Mouse (Mus musculus) heart, embryonic 15.5 days (tissue): Measurements from ENCODE around the gene Casp7. TPM values are rescaled to one million over a fixed set of nuclear protein-coding genes. Genes with fewer than 3 reads are reported as not detected.

Experiments used
- ATAC-seq: fragments of 200-750 bp; cut with Nextera tagmentation; replicated peaks from 2 replicates; pipeline ENCODE4 v1.8.0; 2017; ENCODE audit warnings: low read depth, moderate TSS enrichment; ENCODE audit not compliant: insufficient number of reproducible peaks, insufficient read depth, low FRiP score
- H3K27ac ChIP-seq: fragments of 300-500 bp; sonication (generic); 2 replicates; pipeline ENCODE4 v1.5.1; 2015; ENCODE audit warnings: mild to moderate bottlenecking, inconsistent platforms
- H3K27me3 ChIP-seq: fragments of 300-500 bp; sonication (generic); 2 replicates; pipeline ENCODE4 v1.6.1; 2015; ENCODE audit warnings: inconsistent platforms
- H3K36me3 ChIP-seq: fragments of 300-500 bp; sonication (generic); 2 replicates; pipeline ENCODE4 v1.6.1; 2015; ENCODE audit warnings: mild to moderate bottlenecking, inconsistent platforms
- H3K4me1 ChIP-seq: fragments of 300-500 bp; sonication (generic); replicated peaks from 2 replicates; pipeline ENCODE4 v1.6.1; 2015; ENCODE audit warnings: inconsistent platforms
- H3K4me2 ChIP-seq: fragments of 300-500 bp; sonication (generic); 2 replicates; pipeline ENCODE4 v1.6.1; 2015; ENCODE audit warnings: inconsistent platforms, mild to moderate bottlenecking, moderate library complexity
- H3K4me3 ChIP-seq: fragments of 300-500 bp; sonication (generic); 2 replicates; pipeline ENCODE4 v1.5.1; 2015; ENCODE audit warnings: mild to moderate bottlenecking, inconsistent platforms
- H3K9ac ChIP-seq: fragments of 300-500 bp; sonication (generic); 2 replicates; pipeline ENCODE4 v1.6.1; 2015; ENCODE audit warnings: mild to moderate bottlenecking, inconsistent platforms
- H3K9me3 ChIP-seq: fragments of 300-500 bp; sonication (generic); replicated peaks from 2 replicates; pipeline ENCODE4 v1.6.1; 2016; ENCODE audit warnings: inconsistent platforms
- WGBS: fragments of 180-500 bp; shearing (Covaris S2); methylation state at CpG from one replicate; pipeline ENCODE4 v1.1.7; 2015; ENCODE audit warnings: mixed read lengths; 5-methylcytosine and 5-hydroxymethylcytosine counted together
- polyA plus RNA-seq: library from polyadenylated mRNA; unstranded; fragments of >200 nt; fragmentation: Nextera tagmentation; extraction: Ambion mirVana; gene quantifications from 2 replicates; pipeline ENCODE4 v1.2.1, GENCODE M21; 2015

Gene Casp7
- polyA plus RNA-seq, 1 experiment from 2014 or later, result 25.6 TPM

DNA sequence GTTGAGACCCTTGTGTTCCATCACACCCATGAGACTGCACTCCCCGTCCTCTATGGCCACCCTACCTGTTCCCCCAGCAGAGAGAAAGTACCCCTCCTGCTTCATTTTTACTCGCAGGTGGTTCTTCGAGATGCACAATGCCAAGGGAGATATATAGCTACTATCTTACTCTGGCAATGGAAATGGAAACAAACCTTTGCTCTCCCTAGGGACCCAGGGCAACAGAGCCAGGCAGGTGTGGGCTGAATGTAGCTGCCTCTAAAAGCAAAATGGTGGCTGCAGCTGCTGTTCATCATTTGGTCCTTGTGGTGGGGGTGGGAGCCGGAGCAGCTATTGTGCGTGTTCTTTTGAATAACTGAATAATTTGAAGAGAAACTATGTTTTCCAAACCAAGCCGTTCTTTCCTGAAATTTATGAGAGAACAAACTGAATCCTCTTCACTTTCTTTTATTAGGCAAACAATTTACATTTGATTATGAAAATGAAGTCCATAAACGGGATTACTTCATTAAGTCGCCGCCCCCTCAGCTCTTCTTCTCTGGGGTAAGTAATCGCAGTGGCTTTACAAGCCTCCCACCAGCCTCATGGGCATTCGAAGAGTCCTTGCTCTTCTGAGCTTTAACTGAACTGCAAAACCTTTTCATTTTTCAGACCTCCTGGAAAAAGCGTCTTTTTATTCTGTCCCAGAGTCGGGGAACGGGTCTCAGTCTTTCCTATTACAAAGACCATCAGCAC lies 73.5 kb downstream of the Casp7 start:
- H3K9ac ChIP-seq, result no peak overlapping the region
- H3K27me3 ChIP-seq, result peaks cover 4% of the 10 kb centered on the region; the same call in 1 of the 2 replicates
- no peaks in the 10 kb centered on the region for H3K36me3 ChIP-seq
- H3K4me3 ChIP-seq, result no peak overlapping the region
- H3K9me3 ChIP-seq, result no peaks in the 10 kb centered on the region
- 78% methylated on average over 14 of the region's 14 CpGs for WGBS
- no peak for ATAC-seq
- H3K27ac ChIP-seq, result no peak overlapping the region
- H3K4me2 ChIP-seq, result no peak overlapping the region
- peaks cover 5% of the 10 kb centered on the region for H3K4me1 ChIP-seq

GRCm38 (mm10) chr19:56471934-56472333 lies 75.0 kb downstream of the Casp7 start:
- H3K36me3 ChIP-seq, result no peaks in the 10 kb centered on the region
- no peaks in the 10 kb centered on the region for H3K9me3 ChIP-seq
- no peak overlapping the region for H3K4me2 ChIP-seq
- no peak for ATAC-seq
- 84% methylated on average over 10 of the region's 10 CpGs for WGBS
- H3K27me3 ChIP-seq, result peaks cover 4% of the 10 kb centered on the region; the same call in 1 of the 2 replicates
- no peak overlapping the region for H3K9ac ChIP-seq
- H3K4me3 ChIP-seq, result no peak overlapping the region
- no peak overlapping the region for H3K27ac ChIP-seq
- H3K4me1 ChIP-seq, result peaks cover 5% of the 10 kb centered on the region

- Histone ChIP-seq H3K27ac (no peak overlapping the region), H3K36me3 (no peaks in the 10 kb centered on the region), H3K4me2 (peak overlapping the region; percentile 53), H3K27me3 (peaks cover 4% of the 10 kb centered on the region; the same call in 1 of the 2 replicates), H3K9me3 (no peaks in the 10 kb centered on the region), H3K4me1 (peaks cover 5% of the 10 kb centered on the region), H3K4me3 (peak overlapping the region; percentile 26), H3K9ac (no peak overlapping the region)
- peak; percentile 70 for ATAC-seq
- 38% methylated on average over 19 of the region's 19 CpGs for WGBS
Observed at GRCm38 (mm10) chr19:56474869-56475550, 78.1 kb downstream of the Casp7 start.

DNA sequence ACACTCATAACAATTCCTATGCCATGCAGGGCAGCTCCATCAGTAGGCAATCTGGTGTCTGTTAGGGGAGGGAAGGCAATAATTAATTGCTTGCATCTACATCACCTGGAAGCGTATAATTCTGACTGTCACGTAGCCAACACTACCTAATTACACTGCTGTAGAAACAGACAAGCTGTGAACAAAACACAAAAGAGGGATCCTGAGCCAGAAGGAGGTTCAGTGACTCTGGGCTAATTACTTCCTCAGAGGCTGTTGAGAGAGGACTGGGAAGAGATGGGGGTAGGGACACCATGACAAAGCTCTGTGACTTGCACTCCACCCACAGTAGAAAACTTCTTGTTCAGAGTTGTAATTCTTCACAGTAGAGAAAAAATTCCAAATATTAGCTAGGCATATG lies 79.6 kb downstream of the Casp7 start:
- Histone ChIP-seq H3K9me3 (no peaks in the 10 kb centered on the region), H3K4me2 (no peak overlapping the region), H3K9ac (no peak overlapping the region), H3K4me1 (peaks cover 5% of the 10 kb centered on the region), H3K4me3 (no peak overlapping the region), H3K36me3 (no peaks in the 10 kb centered on the region), H3K27ac (no peak overlapping the region), H3K27me3 (peaks cover 4% of the 10 kb centered on the region; the same call in 1 of the 2 replicates)
- WGBS, result 73% methylated on average over 2 of the region's 2 CpGs
- ATAC-seq, result no peak

- no peak for ATAC-seq
- no peak overlapping the region for H3K4me2 ChIP-seq
- no peak overlapping the region for H3K27ac ChIP-seq
- H3K9me3 ChIP-seq, result no peaks in the 10 kb centered on the region
- no peaks in the 10 kb centered on the region for H3K36me3 ChIP-seq
- peaks cover 5% of the 10 kb centered on the region for H3K4me1 ChIP-seq
- no peak overlapping the region for H3K9ac ChIP-seq
- no peak overlapping the region for H3K4me3 ChIP-seq
- 74% methylated on average over 5 of the region's 5 CpGs for WGBS
- peaks cover 4% of the 10 kb centered on the region; the same call in 1 of the 2 replicates for H3K27me3 ChIP-seq
Observed at GRCm38 (mm10) chr19:56477253-56477652, 80.3 kb downstream of the Casp7 start.

DNA sequence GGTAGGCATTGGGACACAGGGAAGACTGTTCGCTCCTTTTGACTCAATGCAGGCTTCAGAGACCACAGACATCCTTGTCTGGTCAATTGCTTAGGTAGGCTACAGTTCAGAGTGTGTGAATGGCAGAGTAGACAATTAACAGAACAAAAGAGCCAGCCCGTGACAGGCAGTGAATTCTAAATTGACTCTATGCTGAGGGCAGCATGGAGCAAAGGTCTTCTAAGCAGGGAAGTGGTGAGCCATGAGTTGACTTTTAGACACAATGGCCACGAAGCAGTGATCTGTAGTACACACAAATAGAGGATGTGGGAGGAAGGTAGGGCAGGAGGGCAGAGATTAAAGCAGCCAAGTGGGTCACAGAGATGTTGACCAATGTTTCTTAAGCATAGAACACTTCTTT lies 80.9 kb downstream of the Casp7 start:
- Histone ChIP-seq H3K4me2 (no peak overlapping the region), H3K27ac (no peak overlapping the region), H3K9me3 (no peaks in the 10 kb centered on the region), H3K4me3 (no peak overlapping the region), H3K4me1 (peaks cover 5% of the 10 kb centered on the region), H3K36me3 (no peaks in the 10 kb centered on the region), H3K9ac (no peak overlapping the region), H3K27me3 (peaks cover 4% of the 10 kb centered on the region; the same call in 1 of the 2 replicates)
- WGBS, result 66% methylated on average over 3 of the region's 3 CpGs
- no peak for ATAC-seq

DNA sequence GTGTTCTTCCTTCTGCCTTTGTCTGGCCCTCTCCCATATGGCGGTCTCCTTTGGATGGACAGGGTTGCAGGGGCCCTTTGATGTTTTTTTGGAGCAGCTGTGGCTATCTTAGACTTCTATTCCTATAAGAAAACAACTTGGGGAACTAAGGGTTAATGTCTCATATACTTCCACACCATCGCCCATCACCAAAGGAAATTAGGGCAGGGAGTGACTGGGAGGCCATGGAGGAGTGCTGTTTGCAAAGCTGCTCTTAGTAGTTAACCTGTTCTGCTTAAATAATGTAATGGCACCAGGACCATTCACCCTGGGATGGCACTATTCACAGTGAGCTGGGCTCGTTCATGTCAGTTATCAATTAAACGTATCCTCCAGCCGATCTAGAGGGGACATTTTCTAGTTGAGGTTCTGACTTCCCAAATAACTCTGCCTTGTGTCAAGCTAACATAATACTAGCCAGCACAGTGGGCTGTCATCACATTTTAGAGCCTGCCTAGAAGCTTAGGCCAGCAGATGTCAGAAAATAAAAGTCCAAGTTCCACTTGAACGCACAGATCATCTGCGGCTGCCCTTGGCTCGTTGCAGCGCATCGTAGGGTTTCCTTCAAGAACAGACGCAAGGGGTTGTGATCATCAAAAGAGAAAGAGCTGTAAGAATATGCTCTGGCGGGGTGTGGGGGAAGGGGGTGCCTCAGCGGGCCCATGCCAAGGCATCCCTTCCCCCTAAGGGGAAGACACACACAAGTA lies 87.9 kb downstream of the Casp7 start:
- no peak for ATAC-seq
- 54% methylated on average over 13 of the region's 13 CpGs for WGBS
- H3K27me3 ChIP-seq, result no peaks in the 10 kb centered on the region

DNA sequence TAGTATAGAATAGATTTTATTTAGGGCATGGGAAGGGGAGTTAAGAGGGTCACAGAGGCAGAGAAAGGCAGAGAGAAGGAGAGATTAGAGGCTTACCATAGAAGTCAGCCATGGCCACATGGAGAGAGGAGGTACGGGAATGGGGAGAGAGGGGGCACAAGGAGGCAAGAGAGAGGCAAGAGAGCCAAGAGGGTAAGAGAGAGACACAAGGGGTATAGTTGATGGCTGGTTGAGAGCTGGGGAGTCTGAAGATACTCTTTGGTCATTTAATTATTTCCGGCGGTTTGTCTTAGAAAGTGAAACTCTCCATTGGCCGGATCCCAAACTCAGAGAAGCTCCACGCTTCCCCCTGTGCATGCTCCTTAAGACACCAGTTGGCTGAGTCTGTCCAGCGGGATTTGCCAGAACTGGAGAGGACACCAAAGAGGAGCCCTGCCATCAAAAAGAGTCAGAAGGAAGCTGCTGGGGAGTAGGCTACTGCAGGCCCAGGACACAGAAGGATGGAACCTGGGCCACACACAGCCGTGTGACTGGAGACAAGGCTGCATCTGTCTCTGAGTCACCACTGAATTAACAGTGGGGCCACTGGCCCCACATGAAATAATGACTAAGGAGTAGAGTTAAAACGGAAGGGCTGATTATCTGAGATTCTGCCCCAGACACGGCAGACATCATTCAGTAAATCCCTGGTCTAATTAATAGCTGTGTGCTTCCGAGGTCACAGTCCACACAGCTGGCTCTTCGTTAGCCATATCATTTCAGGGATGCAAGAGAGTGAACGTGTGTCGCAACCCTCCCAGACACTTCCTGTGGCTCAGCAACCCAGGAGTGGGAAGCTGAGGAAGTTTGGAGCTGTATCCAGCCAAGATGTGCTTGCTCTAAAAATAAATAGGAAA lies 88.7 kb downstream of the Casp7 start:
- H3K4me1 ChIP-seq, result peaks cover 23% of the 10 kb centered on the region
- no peak overlapping the region for H3K9ac ChIP-seq
- no peak overlapping the region for H3K4me3 ChIP-seq
- WGBS, result 60% methylated on average over 13 of the region's 13 CpGs
- H3K27me3 ChIP-seq, result no peaks in the 10 kb centered on the region
- no peak for ATAC-seq
- no peaks in the 10 kb centered on the region for H3K36me3 ChIP-seq
- no peaks in the 10 kb centered on the region for H3K9me3 ChIP-seq
- H3K4me2 ChIP-seq, result no peak overlapping the region
- peak overlapping the region; percentile 64 for H3K27ac ChIP-seq

More for the DNA sequence above, 87.9 kb downstream of the Casp7 start:
- no peak overlapping the region for H3K9ac ChIP-seq
- peak overlapping the region; percentile 64 for H3K27ac ChIP-seq
- H3K4me3 ChIP-seq, result no peak overlapping the region
- H3K36me3 ChIP-seq, result no peaks in the 10 kb centered on the region
- H3K9me3 ChIP-seq, result no peaks in the 10 kb centered on the region
- peaks cover 23% of the 10 kb centered on the region for H3K4me1 ChIP-seq
- H3K4me2 ChIP-seq, result no peak overlapping the region

DNA sequence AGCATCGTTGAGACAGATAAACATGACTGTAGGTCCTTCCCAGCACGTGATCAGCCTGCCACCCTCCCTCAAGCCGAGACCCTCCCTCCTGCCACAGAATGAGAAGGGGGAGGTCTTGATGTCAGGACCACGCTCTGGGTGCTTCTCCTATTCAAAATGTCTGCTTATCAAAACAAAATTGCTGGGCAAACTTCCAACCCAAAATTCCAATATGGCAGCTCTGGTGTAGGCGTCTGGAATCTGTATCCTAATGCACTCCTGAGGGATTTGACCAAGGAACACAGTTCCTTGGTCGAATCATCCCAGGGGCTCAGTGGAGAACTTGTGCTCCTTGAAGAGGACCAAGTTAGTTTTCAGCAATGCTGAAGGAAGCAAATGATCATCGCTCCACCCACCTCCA lies 90.0 kb downstream of the Casp7 start:
- peaks cover 23% of the 10 kb centered on the region for H3K4me1 ChIP-seq
- H3K27ac ChIP-seq, result no peak overlapping the region
- 62% methylated on average over 7 of the region's 7 CpGs for WGBS
- no peak overlapping the region for H3K4me3 ChIP-seq
- ATAC-seq, result no peak
- H3K9me3 ChIP-seq, result no peaks in the 10 kb centered on the region
- no peaks in the 10 kb centered on the region for H3K27me3 ChIP-seq
- H3K4me2 ChIP-seq, result no peak overlapping the region
- H3K9ac ChIP-seq, result no peak overlapping the region
- H3K36me3 ChIP-seq, result no peaks in the 10 kb centered on the region

DNA sequence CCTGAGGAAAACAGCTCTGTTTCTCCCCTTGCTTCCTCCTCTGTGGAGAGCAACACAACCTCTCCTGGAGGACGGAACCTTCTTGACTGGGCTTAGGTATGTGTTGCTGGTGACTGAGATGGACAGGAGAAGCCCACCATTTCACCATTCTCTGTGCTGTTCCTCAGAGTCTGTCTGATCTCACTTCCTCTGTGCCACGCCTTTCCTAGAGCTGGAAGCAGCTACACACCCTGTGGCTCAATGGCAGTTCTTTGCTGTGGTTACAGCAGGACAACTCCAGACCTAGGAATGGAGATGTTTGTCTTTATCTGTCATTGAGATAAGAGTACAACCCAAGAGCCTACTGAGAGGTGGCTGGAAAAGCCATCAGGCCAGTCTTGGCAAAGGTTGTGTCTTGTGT lies 90.4 kb downstream of the Casp7 start:
- no peaks in the 10 kb centered on the region for H3K9me3 ChIP-seq
- 85% methylated on average over 2 of the region's 2 CpGs for WGBS
- H3K36me3 ChIP-seq, result no peaks in the 10 kb centered on the region
- no peak overlapping the region for H3K4me2 ChIP-seq
- H3K9ac ChIP-seq, result no peak overlapping the region
- no peak overlapping the region for H3K27ac ChIP-seq
- H3K4me3 ChIP-seq, result no peak overlapping the region
- ATAC-seq, result no peak
- no peaks in the 10 kb centered on the region for H3K27me3 ChIP-seq
- peaks cover 23% of the 10 kb centered on the region for H3K4me1 ChIP-seq
